7 mouse cellular contexts compared by ENCODE assay signal in the genomic region with DNA sequence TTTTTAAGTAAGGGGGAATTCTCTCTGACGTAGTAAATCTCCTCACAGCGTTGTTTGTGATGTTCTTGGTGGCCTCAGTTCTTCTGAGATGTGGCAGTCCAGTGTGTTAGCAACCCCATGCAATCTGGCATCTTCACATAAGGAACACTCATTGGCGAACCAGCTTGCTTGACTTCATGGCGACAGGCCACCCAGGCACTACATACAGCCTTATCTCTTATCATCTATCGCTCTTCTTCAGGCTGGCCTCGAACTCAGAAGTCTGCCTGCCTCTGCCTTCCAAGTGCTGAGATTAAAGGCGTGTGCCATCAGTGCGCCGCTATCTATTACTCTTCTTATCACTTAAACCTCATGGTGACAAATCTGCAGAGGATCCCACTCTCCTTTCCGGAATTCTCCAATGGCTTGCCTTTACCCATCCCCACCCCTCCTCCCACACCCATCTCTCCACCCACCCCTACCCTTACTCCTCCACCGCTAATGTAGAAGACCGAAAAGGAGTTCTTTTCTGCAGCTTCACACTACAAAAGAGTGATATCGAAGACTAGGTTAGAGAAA. TPM values are rescaled to one million over a fixed set of nuclear protein-coding genes. Genes with fewer than 3 reads are reported as not detected.
DNase-seq lines count a peak whose midpoint lies in the region; ATAC-seq and TF ChIP-seq lines count a peak whose summit lies in the region.

A gene (plus strand): TSS at position 508 of the 558 bp plus-strand sequence.

- H3K9me3 ChIP-seq in heart, embryonic 13.5 days, result no peaks in the 10 kb centered on the region
- H3K9me3 ChIP-seq in neural tube, embryonic 14.5 days (ENCODE audit: control insufficient read depth, low read length), result no peaks in the 10 kb centered on the region

- H3K36me3 ChIP-seq in testis, adult 2 months (ENCODE audit: control insufficient read depth, insufficient read depth, low read length), result no peaks in the 10 kb centered on the region
- no peaks in the 10 kb centered on the region for H3K36me3 ChIP-seq in heart, embryonic 13.5 days
- no peaks in the 10 kb centered on the region for H3K36me3 ChIP-seq in neural tube, embryonic 14.5 days (ENCODE audit: control insufficient read depth, insufficient read depth, low read length)

- H3K4me2 ChIP-seq in heart, embryonic 13.5 days, result peak within 1 kb of the TSS; percentile 73
- peak within 1 kb of the TSS; percentile 40 for H3K4me2 ChIP-seq in neural tube, embryonic 14.5 days (ENCODE audit: low read depth, low read length)

- H3K27ac ChIP-seq in testis, adult 2 months (ENCODE audit: control insufficient read depth, insufficient read depth, low read depth, low read length), result no peak within 1 kb of the TSS
- H3K27ac ChIP-seq in heart, embryonic 13.5 days (replicated peaks), result no peak within 1 kb of the TSS
- H3K27ac ChIP-seq in neural tube, embryonic 14.5 days (ENCODE audit: low read depth, low read length), result no peak within 1 kb of the TSS

- H3K4me3 ChIP-seq in testis, adult 2 months (ENCODE audit: control insufficient read depth, low read depth, low read length), result peak within 1 kb of the TSS; percentile 52
- peak within 1 kb of the TSS; percentile 53 for H3K4me3 ChIP-seq in heart, embryonic 13.5 days
- H3K4me3 ChIP-seq in neural tube, embryonic 14.5 days (ENCODE audit: low read depth, low read length), result peak within 1 kb of the TSS; percentile 22

- no peak for DNase-seq in testis, postnatal 14 days (ENCODE audit: low spot score)
- DNase-seq in left cerebral cortex, postnatal 36 days (ENCODE audit: low spot score in 2 of 2), result no peak
- no peak for DNase-seq in MN1 (ENCODE audit: low spot score)
- DNase-seq in adrenal gland, adult 2 months, result no peak

- no peaks in the 10 kb centered on the region for H3K27me3 ChIP-seq in testis, adult 2 months (ENCODE audit: control insufficient read depth, insufficient read depth, low read length)
- peaks cover 33% of the 10 kb centered on the region for H3K27me3 ChIP-seq in heart, embryonic 13.5 days (replicated peaks)
- no peaks in the 10 kb centered on the region for H3K27me3 ChIP-seq in neural tube, embryonic 14.5 days (ENCODE audit: control insufficient read depth, insufficient read depth, low read length)

- WGBS in heart, embryonic 13.5 days, result 26% methylated on average over 13 of the region's 13 CpGs
- 46% methylated on average over 13 of the region's 13 CpGs for WGBS in neural tube, embryonic 14.5 days

- TF ChIP-seq CTCF in testis, adult 2 months (IDR thresholded peaks at IDR 0.05; ENCODE audit: control insufficient read depth, insufficient read depth, insufficient replicate concordance, low read depth, low read length), result no peak

- H3K9ac ChIP-seq in heart, embryonic 13.5 days, result peak within 1 kb of the TSS; percentile 76
- no peak within 1 kb of the TSS; the same call in 1 of the 2 replicates for H3K9ac ChIP-seq in neural tube, embryonic 14.5 days (replicated peaks; ENCODE audit: low read depth, low read length)

- intact Hi-C loops in left cerebral cortex, postnatal 36 days (cut with DNase I), result no loop called here

- no peak for TF ChIP-seq POLR2A in testis, adult 2 months (IDR thresholded peaks at IDR 0.05; ENCODE audit: control insufficient read depth, low read depth, low read length)

- no peak for ATAC-seq in heart, embryonic 13.5 days (ENCODE audit: extremely low read depth, insufficient number of reproducible peaks, low FRiP score, low TSS enrichment)
- ATAC-seq in neural tube, embryonic 14.5 days (ENCODE audit: low read depth), result no peak

- peaks cover 7% of the 10 kb centered on the region for H3K4me1 ChIP-seq in testis, adult 2 months (ENCODE audit: control insufficient read depth, insufficient read depth, low read length)
- H3K4me1 ChIP-seq in heart, embryonic 13.5 days, result peaks cover 37% of the 10 kb centered on the region
- no peaks in the 10 kb centered on the region; the same call in 1 of the 2 replicates for H3K4me1 ChIP-seq in neural tube, embryonic 14.5 days (ENCODE audit: control insufficient read depth, insufficient read depth, low read length)

RNA-seq across cellular contexts. Expression of the gene that starts here (rescaled TPM):
- 0.57 and 0.69 TPM in 2 replicates for polyA plus RNA-seq in testis, adult 2 months (2012; rRNA removed)
- 11.4 and 12.3 TPM in 2 replicates for polyA plus RNA-seq in heart, embryonic 13.5 days (2015; fragmentation: Nextera tagmentation; extraction: Ambion mirVana)
- 10 to 100 TPM; 14.5 to 16.1 TPM for total RNA-seq in left cerebral cortex, postnatal 36 days (2021)
- polyA plus RNA-seq in neural tube, embryonic 14.5 days (2014; fragmentation: Nextera tagmentation; extraction: Ambion mirVana), result 25.1 and 25.5 TPM in 2 replicates
- 1 to 10 TPM; 4.1 to 4.4 TPM for total RNA-seq in adrenal gland, adult 2 months (2021)
- polyA plus RNA-seq in adrenal gland, adult 2 months (2012; rRNA removed), result 1.1 and 1.5 TPM in 2 replicates
